Mouse (Mus musculus) layer of hippocampus, postnatal 14 days (tissue): ENCODE results near the gene Ice1. TPM values are rescaled to one million over a fixed set of nuclear protein-coding genes. Genes with fewer than 3 reads are reported as not detected.

Experiments
- DNase-seq, 2 experiments: peaks; one replicate each; pipeline ENCODE4 v3.0.0; 2021 to 2022; ENCODE audit warnings: low spot score in 2 of 2, mixed read lengths in 1 of 2
- total RNA-seq, 2 experiments: library from RNA; stranded (reverse); gene quantifications; 2 replicates each; pipeline ENCODE4 v1.2.3; 2021

The Ice1 gene
- total RNA-seq, 2 experiments from 2014 or later: 60.6 to 67.0 TPM

GRCm38 (mm10) chr13:70641381-70641780 lies 3.9 kb upstream of the Ice1 start:
- no peak for DNase-seq

DNA sequence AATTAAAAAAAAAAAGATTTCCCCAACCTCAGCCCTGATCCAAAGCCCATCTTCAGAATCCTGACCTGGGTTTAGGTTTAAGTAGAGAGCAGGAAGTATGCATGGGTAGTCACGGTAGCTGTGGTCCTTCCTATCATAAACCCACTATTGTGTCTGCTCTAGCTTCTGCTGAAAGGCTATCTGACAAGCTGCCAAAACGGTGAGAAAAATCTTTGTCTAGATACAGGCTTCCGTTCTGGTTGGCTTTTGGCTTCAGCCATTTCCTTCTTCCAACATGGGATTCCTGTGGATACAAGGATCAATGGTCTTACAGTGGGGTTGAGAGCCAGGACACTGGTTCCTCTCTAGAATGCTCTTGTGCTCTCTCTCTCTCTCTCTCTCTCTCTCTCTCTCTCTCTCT lies 2.2 kb upstream of the Ice1 start:
- DNase-seq: no peak

DNA sequence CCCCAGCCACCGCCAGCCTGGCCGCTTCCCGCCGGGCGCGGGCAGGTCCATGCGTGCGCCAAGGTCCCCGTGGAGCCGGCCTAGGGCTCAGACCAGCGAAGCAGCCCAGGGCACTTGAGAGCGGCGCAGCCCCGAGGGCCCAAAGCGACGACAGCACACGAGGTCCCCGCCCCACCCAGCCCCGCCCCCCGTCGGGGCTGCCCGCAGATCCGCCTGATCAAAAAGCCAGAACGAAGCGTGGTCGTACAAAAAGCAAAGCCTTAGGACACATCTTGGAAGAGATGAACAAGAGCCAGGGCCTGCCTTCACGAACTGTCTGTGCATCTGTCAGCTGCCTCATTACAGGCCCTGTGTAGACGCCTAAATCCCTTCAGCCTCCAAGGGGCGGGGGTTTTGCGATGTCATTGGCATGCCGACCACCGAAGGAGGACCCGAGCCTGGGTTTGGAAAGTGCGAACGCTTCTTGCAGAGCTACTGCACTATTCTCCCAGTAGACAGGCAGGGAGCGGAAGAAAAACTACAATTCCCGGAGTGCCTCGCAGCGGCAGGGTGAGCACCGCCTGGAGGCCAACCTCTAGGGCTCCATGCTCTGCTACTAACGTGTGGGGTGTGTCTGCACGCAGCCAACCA lies 343 bp upstream of the Ice1 start:
- peak; percentile 97 to 99 for DNase-seq

GRCm38 (mm10) chr13:70636706-70637105 lies 728 bp downstream of the Ice1 start:
- DNase-seq: no peak

GRCm38 (mm10) chr13:70635591-70635990 lies 1.8 kb downstream of the Ice1 start:
- DNase-seq: no peak

- DNase-seq: no peak
Observed at GRCm38 (mm10) chr13:70626416-70626815, 11.0 kb downstream of the Ice1 start.

GRCm38 (mm10) chr13:70625665-70626064 lies 11.8 kb downstream of the Ice1 start:
- no peak for DNase-seq

GRCm38 (mm10) chr13:70624445-70624844 lies 13.0 kb downstream of the Ice1 start:
- no peak for DNase-seq

DNA sequence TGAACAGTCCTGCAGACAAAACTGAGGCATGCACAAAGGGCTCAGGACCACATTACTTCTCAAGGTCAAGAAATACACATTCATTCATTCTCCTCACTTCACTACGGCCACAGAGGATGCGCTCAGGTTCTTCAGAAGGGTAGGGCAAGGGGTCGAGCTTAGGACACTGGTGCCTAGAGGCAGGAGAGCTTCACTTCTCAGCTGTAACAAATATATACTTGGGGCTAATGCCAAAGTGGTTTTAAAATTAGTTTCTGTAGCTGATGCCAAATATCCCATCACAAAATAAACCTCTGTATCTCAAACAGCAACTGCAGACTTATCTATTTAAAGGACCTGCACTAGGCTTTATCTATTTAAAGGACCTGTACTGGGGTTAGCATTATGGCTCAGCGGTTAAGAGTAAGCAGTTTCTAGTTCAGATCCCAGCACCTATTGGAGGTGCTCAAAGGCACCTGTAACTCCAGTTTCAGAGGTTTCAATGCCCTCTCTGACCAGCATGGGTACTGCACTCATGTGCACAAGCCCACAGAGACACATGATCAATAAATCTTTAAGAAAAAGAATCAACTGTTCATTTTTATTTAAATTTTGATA lies 14.9 kb downstream of the Ice1 start:
- no peak for DNase-seq

- DNase-seq: no peak
Observed at GRCm38 (mm10) chr13:70621509-70621908, 15.9 kb downstream of the Ice1 start.

DNA sequence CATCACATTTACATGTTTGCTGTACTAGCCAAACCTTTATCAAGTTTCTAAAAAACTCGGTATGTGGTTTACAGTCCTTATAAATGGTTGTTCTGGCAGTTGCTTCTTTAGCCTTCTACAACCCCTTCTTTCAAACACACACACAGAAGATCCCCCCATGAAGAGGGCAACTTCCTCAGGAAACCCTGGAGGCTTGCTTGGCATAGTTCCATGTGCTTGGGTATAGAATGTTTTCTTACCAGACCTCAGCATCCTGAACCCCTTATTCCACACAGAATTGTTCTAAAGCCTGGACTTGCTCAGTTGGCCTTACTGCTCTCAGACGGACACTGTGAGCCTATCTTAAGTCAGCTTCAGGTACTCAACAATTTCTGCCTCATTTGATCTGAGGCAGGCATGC lies 24.6 kb downstream of the Ice1 start:
- DNase-seq: no peak

- peak; percentile 51 to 63 for DNase-seq
Observed at GRCm38 (mm10) chr13:70610431-70611420, 26.7 kb downstream of the Ice1 start.

DNA sequence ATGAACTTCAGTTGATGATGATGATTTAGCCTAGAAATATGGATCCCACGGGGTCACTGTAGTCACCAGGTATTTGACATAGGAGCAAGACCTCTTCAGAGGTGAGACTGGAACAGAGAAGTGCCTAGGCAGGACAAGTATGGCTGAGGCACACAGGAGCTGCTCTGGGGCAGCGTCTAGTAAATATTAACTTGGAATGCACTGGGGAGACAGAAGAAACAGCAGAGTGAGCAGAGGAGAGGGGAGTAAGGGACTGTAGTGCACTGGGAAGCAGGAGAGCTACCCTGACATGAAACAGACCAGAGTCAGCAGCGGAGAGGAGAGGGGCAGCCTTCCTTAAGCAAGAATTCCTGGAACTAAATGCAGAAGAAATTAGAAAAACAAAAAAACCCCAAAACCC lies 27.8 kb downstream of the Ice1 start:
- no peak for DNase-seq

DNA sequence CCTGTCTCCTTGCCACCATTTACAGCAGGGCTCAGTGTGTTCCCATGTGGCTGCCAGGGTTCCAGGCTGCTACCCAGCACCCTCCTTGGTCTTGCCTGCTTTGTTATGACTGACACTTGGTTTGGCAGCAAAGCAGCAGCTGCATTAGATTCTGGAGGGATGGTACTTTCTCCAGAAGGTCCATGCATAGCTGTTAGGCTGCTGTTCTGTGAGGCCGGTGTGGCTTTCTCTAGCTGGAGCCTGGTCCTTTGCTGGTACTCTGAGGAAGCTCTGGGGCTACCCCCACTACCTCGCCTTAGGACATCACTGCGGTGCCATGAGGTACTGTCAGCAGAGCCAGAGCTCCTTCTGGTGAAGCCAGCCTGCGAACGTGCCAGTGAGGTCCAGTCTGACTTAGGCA lies 32.1 kb downstream of the Ice1 start:
- DNase-seq: no peak

- DNase-seq: no peak
Observed at GRCm38 (mm10) chr13:70604723-70605122, 32.7 kb downstream of the Ice1 start.

DNA sequence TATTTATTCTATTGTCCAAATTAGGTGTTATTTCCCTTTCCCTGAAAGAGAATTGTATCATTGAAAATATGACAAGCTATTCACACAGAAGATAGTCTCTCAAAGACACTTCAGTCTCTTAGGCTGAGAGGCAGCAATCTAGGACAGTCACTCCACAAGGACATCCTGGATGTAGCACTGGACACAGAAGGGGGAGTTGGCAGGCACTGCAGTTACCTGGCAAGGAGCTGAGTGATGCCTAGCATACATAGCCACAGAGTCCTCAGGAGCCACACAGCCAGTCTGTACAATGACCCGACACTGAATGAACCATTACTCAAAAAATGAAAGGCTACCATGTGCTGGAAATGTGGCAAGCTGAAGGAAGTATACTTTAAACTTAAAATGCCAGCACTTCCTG lies 35.9 kb downstream of the Ice1 start:
- DNase-seq: no peak

GRCm38 (mm10) chr13:70599964-70600619 lies 37.3 kb downstream of the Ice1 start:
- no peak for DNase-seq

DNA sequence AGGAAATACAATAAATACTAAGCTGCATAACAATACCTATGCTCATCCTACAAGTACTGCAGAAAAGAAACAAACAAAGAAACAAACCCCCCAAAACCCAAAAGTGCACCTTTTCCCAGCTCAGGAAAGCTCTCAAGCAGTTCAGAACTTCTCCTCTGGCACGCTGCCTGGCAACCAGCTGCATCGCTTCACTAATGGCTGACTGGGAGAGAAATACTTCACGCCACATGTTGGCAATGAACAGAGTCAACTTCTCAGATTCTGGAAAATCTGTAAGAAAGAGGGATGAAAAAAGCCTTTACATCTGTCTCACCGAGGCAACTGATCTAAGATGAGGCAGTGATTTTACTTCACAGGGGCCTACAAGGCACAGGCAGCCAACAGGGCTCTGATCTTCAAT lies 38.5 kb downstream of the Ice1 start:
- DNase-seq: peak in 1 of 2 experiments; percentile 27

GRCm38 (mm10) chr13:70596901-70597300 lies 40.5 kb downstream of the Ice1 start:
- DNase-seq: no peak

GRCm38 (mm10) chr13:70590248-70590762 lies 47.1 kb downstream of the Ice1 start:
- peak; percentile 17 to 60 for DNase-seq

DNA sequence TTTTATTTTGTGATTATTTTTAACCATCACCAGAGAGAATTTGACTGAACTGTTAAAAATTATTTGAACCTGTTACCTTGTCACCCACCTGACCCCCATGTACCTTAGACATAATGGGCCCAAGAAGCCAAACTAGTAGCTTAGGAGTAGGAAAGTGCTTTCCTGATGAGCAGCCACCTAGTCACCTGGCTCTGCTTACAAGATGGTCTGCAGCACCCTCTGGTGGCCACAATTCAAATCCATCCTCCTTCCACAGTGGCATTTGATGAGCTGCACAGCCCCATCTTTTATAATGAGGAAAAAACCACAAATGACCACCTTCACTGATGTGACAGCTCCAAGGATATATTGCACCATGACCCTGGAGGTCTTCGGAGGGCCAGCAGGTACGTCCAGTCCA lies 50.5 kb downstream of the Ice1 start:
- peak; percentile 58 to 73 for DNase-seq
